16 mouse cellular contexts compared by ENCODE assay signal in the genomic region with DNA sequence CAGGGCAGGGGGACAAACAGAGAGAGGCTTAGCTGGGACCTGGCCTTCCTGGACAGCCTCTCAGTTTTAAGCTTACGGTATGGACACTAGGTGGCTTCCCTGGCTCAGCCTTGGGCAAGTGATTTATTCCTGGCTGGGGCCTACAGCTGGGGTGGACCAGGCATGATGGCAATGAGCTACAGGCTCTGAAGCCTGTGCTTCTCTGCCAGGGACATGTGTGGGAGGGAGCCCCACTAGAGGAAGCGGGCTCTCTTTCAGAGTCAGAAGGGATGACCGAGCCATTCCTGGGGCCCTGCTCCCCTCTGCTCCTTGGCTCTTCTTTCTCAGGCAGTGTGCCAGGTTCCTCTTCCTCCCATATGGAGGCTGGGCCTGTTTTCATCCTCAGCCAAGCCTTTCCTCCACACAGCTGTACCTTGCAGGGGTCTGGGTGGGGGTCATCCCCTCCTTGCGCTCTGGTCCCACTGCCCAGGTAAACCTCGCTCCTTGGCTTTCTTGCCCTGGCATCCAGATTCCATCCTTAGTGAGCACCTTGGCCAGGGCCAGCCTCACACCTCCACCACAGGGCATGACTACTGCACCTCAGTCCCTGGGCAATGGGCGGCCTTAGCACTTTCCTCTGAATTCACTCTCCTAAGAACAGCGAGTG. TPM values are rescaled to one million over a fixed set of nuclear protein-coding genes. Genes with fewer than 3 reads are reported as not detected.
DNase-seq lines count a peak whose midpoint lies in the region; ATAC-seq and TF ChIP-seq lines count a peak whose summit lies in the region.
"Had no signal": no experiment of that assay in that cellular context is flagged by ENCODE, and none has a peak within 500 bp of the region (broad histone marks: within the 10 kb centered on the region; RNA-seq: fewer than 3 reads in every experiment).

No protein-coding gene starts in this region.

- 0 out of 2 replicates have a peak, but pooled peaks cover 2% of the 10 kb centered on the region for H3K36me3 ChIP-seq in heart, embryonic 11.5 days (ENCODE audit: control insufficient read depth, insufficient read depth, low read length)
- peaks cover 9% of the 10 kb centered on the region; the same call in 1 of the 2 replicates for H3K36me3 ChIP-seq in lung, embryonic 15.5 days
- H3K36me3 ChIP-seq in embryonic facial prominence, embryonic 10.5 days (replicated peaks), result peaks cover 49% of the 10 kb centered on the region

- H3K4me3 ChIP-seq in heart, embryonic 11.5 days (ENCODE audit: low read depth, low read length), result no peak overlapping the region
- H3K4me3 ChIP-seq in lung, embryonic 15.5 days, result no peak overlapping the region
- H3K4me3 ChIP-seq in cerebellum, adult 2 months (replicated peaks; ENCODE audit: insufficient read depth, low read depth, low read length), result no peak overlapping the region
- H3K4me3 ChIP-seq in embryonic facial prominence, embryonic 10.5 days, result no peak overlapping the region
- H3K4me3 ChIP-seq: embryonic facial prominence, embryonic 12.5 days; forebrain, embryonic 12.5 days; midbrain, embryonic 12.5 days; neural tube, embryonic 15.5 days had no signal

- WGBS in heart, embryonic 11.5 days (ENCODE audit: insufficient replicate concordance), result 88% methylated on average over 7 of the region's 7 CpGs
- 76% methylated on average over 7 of the region's 7 CpGs for WGBS in lung, embryonic 15.5 days
- WGBS in cerebellum, adult 2 months, result 33% methylated on average over 7 of the region's 7 CpGs
- WGBS in embryonic facial prominence, embryonic 10.5 days, result 93% methylated on average over 7 of the region's 7 CpGs

- no peaks in the 10 kb centered on the region for H3K27me3 ChIP-seq in heart, embryonic 11.5 days (ENCODE audit: control insufficient read depth, insufficient read depth, low read length)
- H3K27me3 ChIP-seq in lung, embryonic 15.5 days, result no peaks in the 10 kb centered on the region
- H3K27me3 ChIP-seq in cerebellum, adult 2 months (ENCODE audit: control insufficient read depth, insufficient read depth, low read length), result no peaks in the 10 kb centered on the region
- no peaks in the 10 kb centered on the region for H3K27me3 ChIP-seq in embryonic facial prominence, embryonic 10.5 days (replicated peaks; ENCODE audit: low read depth, poor library complexity, severe bottlenecking)
- H3K27me3 ChIP-seq: embryonic facial prominence, embryonic 12.5 days; forebrain, embryonic 12.5 days; midbrain, embryonic 12.5 days; neural tube, embryonic 15.5 days had no signal

- TF ChIP-seq CTCF in cerebellum, adult 2 months (IDR thresholded peaks at IDR 0.05; ENCODE audit: borderline replicate concordance, insufficient read depth, low read depth, low read length), result peak; percentile 74

- H3K27ac ChIP-seq in heart, embryonic 11.5 days (ENCODE audit: low read depth, low read length), result no peak overlapping the region
- H3K27ac ChIP-seq in lung, embryonic 15.5 days, result no peak overlapping the region
- peak overlapping the region; percentile 78 for H3K27ac ChIP-seq in cerebellum, adult 2 months (ENCODE audit: insufficient read depth, low read length)
- H3K27ac ChIP-seq in embryonic facial prominence, embryonic 10.5 days (replicated peaks), result no peak overlapping the region
- H3K27ac ChIP-seq: embryonic facial prominence, embryonic 12.5 days; forebrain, embryonic 12.5 days; midbrain, embryonic 12.5 days; neural tube, embryonic 15.5 days had no signal

- peaks cover 11% of the 10 kb centered on the region for H3K4me1 ChIP-seq in heart, embryonic 11.5 days (ENCODE audit: control insufficient read depth, insufficient read depth, low read length)
- peaks cover 19% of the 10 kb centered on the region for H3K4me1 ChIP-seq in lung, embryonic 15.5 days
- H3K4me1 ChIP-seq in cerebellum, adult 2 months (ENCODE audit: control insufficient read depth, insufficient read depth, low read length), result peaks cover 65% of the 10 kb centered on the region
- H3K4me1 ChIP-seq in embryonic facial prominence, embryonic 10.5 days, result peaks cover 6% of the 10 kb centered on the region; the same call in 1 of the 2 replicates
- H3K4me1 ChIP-seq: embryonic facial prominence, embryonic 12.5 days had no signal

- no peak overlapping the region for H3K9ac ChIP-seq in heart, embryonic 11.5 days (ENCODE audit: low read depth, low read length)
- H3K9ac ChIP-seq in lung, embryonic 15.5 days, result no peak overlapping the region
- H3K9ac ChIP-seq: embryonic facial prominence, embryonic 12.5 days; forebrain, embryonic 12.5 days; midbrain, embryonic 12.5 days; neural tube, embryonic 15.5 days had no signal

- TF ChIP-seq POLR2A in cerebellum, adult 2 months (IDR thresholded peaks at IDR 0.05; ENCODE audit: borderline replicate concordance, insufficient read depth, low read length), result no peak

- no peaks in the 10 kb centered on the region for H3K9me3 ChIP-seq in heart, embryonic 11.5 days (replicated peaks; ENCODE audit: control insufficient read depth, low read length)
- H3K9me3 ChIP-seq in lung, embryonic 15.5 days, result no peaks in the 10 kb centered on the region
- no peaks in the 10 kb centered on the region for H3K9me3 ChIP-seq in embryonic facial prominence, embryonic 10.5 days
- H3K9me3 ChIP-seq: embryonic facial prominence, embryonic 12.5 days; forebrain, embryonic 12.5 days; midbrain, embryonic 12.5 days; neural tube, embryonic 15.5 days had no signal

- no peak for ATAC-seq in heart, embryonic 11.5 days (replicated peaks; ENCODE audit: insufficient number of reproducible peaks, low FRiP score, low TSS enrichment)
- ATAC-seq in lung, embryonic 15.5 days (ENCODE audit: borderline replicate concordance, extremely low read depth, low FRiP score, low TSS enrichment), result peak; percentile 43; the same call in 1 of the 2 replicates
- no peak for ATAC-seq in megakaryocyte, adult 5-6 weeks (ENCODE audit: poor library complexity, severe bottlenecking)

- H3K4me2 ChIP-seq in heart, embryonic 11.5 days, result no peak overlapping the region
- no peak overlapping the region for H3K4me2 ChIP-seq in lung, embryonic 15.5 days
- H3K4me2 ChIP-seq: embryonic facial prominence, embryonic 12.5 days; forebrain, embryonic 12.5 days; midbrain, embryonic 12.5 days; neural tube, embryonic 15.5 days had no signal

- DNase-seq in heart, adult 11 months, result peak; percentile 91
- DNase-seq in lung, postnatal 25 days (ENCODE audit: low spot score), result no peak
- DNase-seq in 3T3-L1 (ENCODE audit: low read depth, low spot score), result peak; percentile 56
- DNase-seq in cerebellum, adult 2 months, result peak; percentile 83 to 91
- DNase-seq in embryonic facial prominence, embryonic 10.5 days (ENCODE audit: low spot score), result no peak
- DNase-seq: gastrocnemius, postnatal 25 days; kidney, postnatal 10 days; lung, adult 18-20 months; thymus, postnatal 14 days had no signal

RNA-seq across cellular contexts. Expression of gene Dnal4, which starts 13.9 kb away (rescaled TPM):
- polyA plus RNA-seq in heart, embryonic 11.5 days (2014; fragmentation: Nextera tagmentation; extraction: Ambion mirVana), result 37.3 TPM in 2 replicates
- 68.8 and 73.7 TPM in 2 replicates for polyA plus RNA-seq in lung, embryonic 15.5 days (2015; fragmentation: Nextera tagmentation; extraction: Ambion mirVana)
- polyA plus RNA-seq in cerebellum, adult 2 months (2012; rRNA removed), result 55.1 and 56.7 TPM in 2 replicates
- 66.3 and 68.6 TPM in 2 replicates for polyA plus RNA-seq in embryonic facial prominence, embryonic 10.5 days (2016; fragmentation: Nextera tagmentation; extraction: Ambion mirVana)
- 13.9 and 14.1 TPM in 2 replicates for total RNA-seq in megakaryocyte, adult 5-6 weeks (2015)
- 9.6 and 12.3 TPM in 2 replicates for total RNA-seq in megakaryocyte, adult 5-6 weeks (2017)

RNA-seq across cellular contexts. Expression of gene Sun2, which starts 21.4 kb away (rescaled TPM):
- 3.7 and 4.9 TPM in 2 replicates for polyA plus RNA-seq in heart, embryonic 11.5 days (2014; fragmentation: Nextera tagmentation; extraction: Ambion mirVana)
- 8.6 and 10.1 TPM in 2 replicates for polyA plus RNA-seq in lung, embryonic 15.5 days (2015; fragmentation: Nextera tagmentation; extraction: Ambion mirVana)
- polyA plus RNA-seq in cerebellum, adult 2 months (2012; rRNA removed), result 42.7 and 45.2 TPM in 2 replicates
- polyA plus RNA-seq in embryonic facial prominence, embryonic 10.5 days (2016; fragmentation: Nextera tagmentation; extraction: Ambion mirVana), result 2.4 and 3.4 TPM in 2 replicates
- total RNA-seq in megakaryocyte, adult 5-6 weeks (2015), result 53.6 and 54.4 TPM in 2 replicates
- 129 and 161 TPM in 2 replicates for total RNA-seq in megakaryocyte, adult 5-6 weeks (2017)

RNA-seq across cellular contexts. Expression of gene Nptxr, which starts 40.8 kb away (rescaled TPM):
- polyA plus RNA-seq in heart, embryonic 11.5 days (2014; fragmentation: Nextera tagmentation; extraction: Ambion mirVana), result 0.58 and 0.83 TPM in 2 replicates
- polyA plus RNA-seq in lung, embryonic 15.5 days (2015; fragmentation: Nextera tagmentation; extraction: Ambion mirVana), result 2.8 and 3.4 TPM in 2 replicates
- 88.0 and 100 TPM in 2 replicates for polyA plus RNA-seq in cerebellum, adult 2 months (2012; rRNA removed)
- 1.8 and 2.2 TPM in 2 replicates for polyA plus RNA-seq in embryonic facial prominence, embryonic 10.5 days (2016; fragmentation: Nextera tagmentation; extraction: Ambion mirVana)
- total RNA-seq in megakaryocyte, adult 5-6 weeks (2015), result 0.33 and 1.3 TPM in 2 replicates
- total RNA-seq in megakaryocyte, adult 5-6 weeks (2017), result 0.44 and 0.49 TPM in 2 replicates

Comparison
In these comparisons a context has a peak if more than half of its experiments do, and no peak if none do; other contexts are left out.
1. DNase-seq: peak in heart, adult 11 months (single experiment), 3T3-L1 (single experiment) and cerebellum, adult 2 months (2 of 2); none in lung, postnatal 25 days (single experiment) and embryonic facial prominence, embryonic 10.5 days (single experiment).
2. RNA of gene Nptxr, which starts 40.8 kb away (polyA plus RNA-seq): 88.0 to 100 TPM in cerebellum, adult 2 months; 2.8 to 3.4 TPM in lung, embryonic 15.5 days, 1.8 to 2.2 TPM in embryonic facial prominence, embryonic 10.5 days and 0.58 to 0.83 TPM in heart, embryonic 11.5 days; every median in the first group is over 10 times any median in the second.